Mouse (Mus musculus): ENCODE results near the gene Golph3.
A peak's percentile ranks its signal among the peaks of the same experiment; 100 is the strongest.

Gene Golph3

GRCm38 (mm10) chr15:12319889-12320288 lies 1.4 kb upstream of the Golph3 start:
- no peak for DNase-seq

- DNase-seq, result no peak
These were observed 684 bp upstream of the Golph3 start for GRCm38 (mm10) chr15:12320441-12321090.

- DNase-seq, result peak; percentile 69
These were observed 755 bp downstream of the Golph3 start, which contains the start of gene 1810049J17Rik for GRCm38 (mm10) chr15:12321788-12322621. TSS of gene 1810049J17Rik (minus strand) at chr15:12321899.

GRCm38 (mm10) chr15:12322676-12323402 lies 1.6 kb downstream of the Golph3 start:
- no peak for DNase-seq

GRCm38 (mm10) chr15:12324326-12324725 lies 3.1 kb downstream of the Golph3 start:
- DNase-seq, result no peak

- no peak for DNase-seq
These were observed 9.1 kb downstream of the Golph3 start for GRCm38 (mm10) chr15:12330389-12330788.

GRCm38 (mm10) chr15:12330892-12331291 lies 9.6 kb downstream of the Golph3 start:
- no peak for DNase-seq

GRCm38 (mm10) chr15:12331300-12331699 lies 10.1 kb downstream of the Golph3 start:
- no peak for DNase-seq

- DNase-seq, result no peak
These were observed 13.1 kb downstream of the Golph3 start for GRCm38 (mm10) chr15:12334381-12334780.

- no peak for DNase-seq
These were observed 16.0 kb downstream of the Golph3 start for GRCm38 (mm10) chr15:12337030-12337778.

- no peak for DNase-seq
These were observed 16.5 kb downstream of the Golph3 start for GRCm38 (mm10) chr15:12337779-12338137.

- no peak for DNase-seq
These were observed 19.5 kb downstream of the Golph3 start for GRCm38 (mm10) chr15:12340536-12341400.

- no peak for DNase-seq
These were observed 20.1 kb downstream of the Golph3 start for GRCm38 (mm10) chr15:12341401-12341758.

- no peak for DNase-seq
These were observed 25.7 kb downstream of the Golph3 start for GRCm38 (mm10) chr15:12346916-12347315.

GRCm38 (mm10) chr15:12348950-12349349 lies 27.7 kb downstream of the Golph3 start:
- no peak for DNase-seq

- DNase-seq, result no peak
These were observed 28.6 kb downstream of the Golph3 start for GRCm38 (mm10) chr15:12349840-12350239.

- DNase-seq, result no peak
These were observed 30.2 kb downstream of the Golph3 start for GRCm38 (mm10) chr15:12351470-12351869.

- DNase-seq, result no peak
These were observed 33.1 kb downstream of the Golph3 start for GRCm38 (mm10) chr15:12354281-12354810.

GRCm38 (mm10) chr15:12355261-12355660 lies 34.0 kb downstream of the Golph3 start:
- no peak for DNase-seq

GRCm38 (mm10) chr15:12355907-12356306 lies 34.7 kb downstream of the Golph3 start:
- no peak for DNase-seq

- DNase-seq, result no peak
These were observed 36.2 kb downstream of the Golph3 start for GRCm38 (mm10) chr15:12357459-12357858.

- DNase-seq, result no peak
These were observed 37.1 kb downstream of the Golph3 start for GRCm38 (mm10) chr15:12358384-12358783.
